23 mouse cellular contexts compared by ENCODE assay signal in genomic region chr2:68021541-68022152, GRCm38 (mm10).
A peak's percentile ranks its signal among the peaks of the same experiment; 100 is the strongest.
DNase-seq lines count a peak whose midpoint lies in the region; ATAC-seq and TF ChIP-seq lines count a peak whose summit lies in the region.
"Had no signal": no experiment of that assay in that cellular context is flagged by ENCODE, and none has a peak within 500 bp of the region (broad histone marks: within the 10 kb centered on the region; RNA-seq: fewer than 3 reads in every experiment).

No protein-coding gene starts in this region.

- no peak overlapping the region for H3K4me3 ChIP-seq in lung, embryonic 14.5 days (ENCODE audit: low read depth, low read length)
- H3K4me3 ChIP-seq: embryonic facial prominence, embryonic 15.5 days; heart, embryonic 10.5 days; intestine, embryonic 15.5 days; midbrain, embryonic 10.5 days had no signal

- H3K9me3 ChIP-seq in lung, embryonic 14.5 days (ENCODE audit: low read depth, low read length) = no peaks in the 10 kb centered on the region
- H3K9me3 ChIP-seq: embryonic facial prominence, embryonic 15.5 days; heart, embryonic 10.5 days; intestine, embryonic 15.5 days; midbrain, embryonic 10.5 days had no signal

- 70% methylated on average over 6 of the region's 6 CpGs for WGBS in lung, embryonic 14.5 days

- no peak overlapping the region for H3K4me2 ChIP-seq in lung, embryonic 14.5 days
- H3K4me2 ChIP-seq: embryonic facial prominence, embryonic 15.5 days; intestine, embryonic 15.5 days; liver, embryonic 11.5 days had no signal

- no peak overlapping the region for H3K27ac ChIP-seq in lung, embryonic 14.5 days (ENCODE audit: low read depth)
- H3K27ac ChIP-seq: embryonic facial prominence, embryonic 15.5 days; heart, embryonic 10.5 days; intestine, embryonic 15.5 days; midbrain, embryonic 10.5 days had no signal

- DNase-seq in embryo, embryonic 10.5 days (ENCODE audit: low spot score) = peak; percentile 8
- DNase-seq in embryo, embryonic 11 days = no peak
- DNase-seq in lung, embryonic 14.5 days = peak; percentile 28
- DNase-seq in lung, postnatal 4 days = no peak
- DNase-seq in kidney, postnatal 14 days = peak; percentile 44
- no peak for DNase-seq in spleen, postnatal 10 days (ENCODE audit: low spot score in 2 of 2)
- no peak for DNase-seq in B cell, adult 2 months
- DNase-seq: cerebellum, adult 11 months; cerebellum, adult 9-11 months; gastrocnemius, postnatal 10 days; layer of hippocampus, postnatal 36 days; lung, adult 18-20 months; lung, postnatal 36 days; thymus, postnatal 25 days had no signal

- no peak for TF ChIP-seq CTCF in lung, embryonic 14.5 days (IDR thresholded peaks at IDR 0.05; ENCODE audit: low read depth)

- H3K36me3 ChIP-seq in lung, embryonic 14.5 days (ENCODE audit: insufficient read depth) = no peaks in the 10 kb centered on the region
- H3K36me3 ChIP-seq: embryonic facial prominence, embryonic 15.5 days; heart, embryonic 10.5 days; intestine, embryonic 15.5 days; midbrain, embryonic 10.5 days had no signal

- no peaks in the 10 kb centered on the region for H3K27me3 ChIP-seq in lung, embryonic 14.5 days (ENCODE audit: insufficient read depth, low read length)
- H3K27me3 ChIP-seq: embryonic facial prominence, embryonic 15.5 days; intestine, embryonic 15.5 days; Patski had no signal

- no peak overlapping the region for H3K9ac ChIP-seq in lung, embryonic 14.5 days
- H3K9ac ChIP-seq: embryonic facial prominence, embryonic 15.5 days; intestine, embryonic 15.5 days had no signal

- H3K4me1 ChIP-seq in lung, embryonic 14.5 days (ENCODE audit: insufficient read depth) = no peaks in the 10 kb centered on the region
- H3K4me1 ChIP-seq: embryonic facial prominence, embryonic 15.5 days; heart, embryonic 10.5 days; intestine, embryonic 15.5 days; midbrain, embryonic 10.5 days had no signal

- ATAC-seq in lung, embryonic 14.5 days (ENCODE audit: insufficient read depth) = no peak
- ATAC-seq: CD4-positive, CD25-positive, alpha-beta regulatory T cell, adult 4 months; forebrain, embryonic 14.5 days; hindbrain, embryonic 16.5 days; intestine, embryonic 15.5 days; Patski had no signal

Comparison
In these comparisons a context has a peak if more than half of its experiments do, and no peak if none do; other contexts are left out.
1. DNase-seq: peak in embryo, embryonic 10.5 days (single experiment), lung, embryonic 14.5 days (single experiment) and kidney, postnatal 14 days (single experiment); none in embryo, embryonic 11 days (single experiment), lung, postnatal 4 days (0 of 2), spleen, postnatal 10 days (0 of 2) and B cell, adult 2 months (0 of 2).